Mouse (Mus musculus): ENCODE data around the gene Vstm2l. TPM values are rescaled to one million over a fixed set of nuclear protein-coding genes. Genes with fewer than 3 reads are reported as not detected.

Vstm2l gene
- polyA plus RNA-seq, 1 experiment from 2014 or later, result 8.9 TPM

GRCm38 (mm10) chr2:157913204-157913636 lies 1.2 kb upstream of the Vstm2l start:
- H3K4me1 ChIP-seq, result 0 out of 2 replicates have a peak, but pooled peaks cover 17% of the 10 kb centered on the region
- H3K27ac ChIP-seq (replicated peaks), result no peak overlapping the region
- peaks cover 61% of the 10 kb centered on the region for H3K27me3 ChIP-seq
- H3K4me2 ChIP-seq (replicated peaks), result peak overlapping the region; percentile 64
- WGBS, result 1% methylated on average over 16 of the region's 16 CpGs
- H3K9ac ChIP-seq (replicated peaks), result no peak overlapping the region
- H3K9me3 ChIP-seq, result no peaks in the 10 kb centered on the region
- peak overlapping the region; percentile 52; the same call in 1 of the 2 replicates for H3K4me3 ChIP-seq
- H3K36me3 ChIP-seq, result no peaks in the 10 kb centered on the region
- ATAC-seq (ENCODE audit: low FRiP score, low read depth), result no peak

GRCm38 (mm10) chr2:157913705-157914104 lies 748 bp upstream of the Vstm2l start:
- H3K4me3 ChIP-seq, result peak overlapping the region; percentile 52
- ATAC-seq (ENCODE audit: low FRiP score, low read depth), result no peak
- peaks cover 61% of the 10 kb centered on the region for H3K27me3 ChIP-seq
- peaks cover 20% of the 10 kb centered on the region; the same call in 1 of the 2 replicates for H3K4me1 ChIP-seq
- H3K36me3 ChIP-seq, result no peaks in the 10 kb centered on the region
- WGBS, result 2% methylated on average over 4 of the region's 4 CpGs
- H3K9me3 ChIP-seq, result no peaks in the 10 kb centered on the region
- H3K27ac ChIP-seq (replicated peaks), result no peak overlapping the region
- H3K9ac ChIP-seq (replicated peaks), result no peak overlapping the region
- peak overlapping the region; percentile 64 for H3K4me2 ChIP-seq (replicated peaks)

GRCm38 (mm10) chr2:157914889-157915517 lies 550 bp downstream of the Vstm2l start:
- ATAC-seq (ENCODE audit: low FRiP score, low read depth), result peak; percentile 3; the same call in 1 of the 2 replicates
- Histone ChIP-seq H3K27ac (replicated peaks) (peak overlapping the region; percentile 39), H3K4me1 (peaks cover 24% of the 10 kb centered on the region; the same call in 1 of the 2 replicates), H3K9ac (replicated peaks) (peak overlapping the region; percentile 63), H3K4me2 (replicated peaks) (peak overlapping the region; percentile 64), H3K36me3 (no peaks in the 10 kb centered on the region), H3K4me3 (peak overlapping the region; percentile 52), H3K9me3 (no peaks in the 10 kb centered on the region), H3K27me3 (peaks cover 64% of the 10 kb centered on the region)
- 41% methylated on average over 43 of the region's 43 CpGs for WGBS

- H3K27ac ChIP-seq (replicated peaks), result no peak overlapping the region
- H3K4me1 ChIP-seq, result peaks cover 29% of the 10 kb centered on the region
- WGBS, result 7% methylated on average over 10 of the region's 10 CpGs
- H3K9ac ChIP-seq (replicated peaks), result 0 out of 2 replicates have a peak overlapping the region, but pooled peaks have one; percentile 20
- H3K4me2 ChIP-seq (replicated peaks), result peak overlapping the region; percentile 64; the same call in 1 of the 2 replicates
- H3K9me3 ChIP-seq, result no peaks in the 10 kb centered on the region
- ATAC-seq (ENCODE audit: low FRiP score, low read depth), result no peak
- H3K27me3 ChIP-seq, result peaks cover 66% of the 10 kb centered on the region
- H3K4me3 ChIP-seq, result no peak overlapping the region
- no peaks in the 10 kb centered on the region for H3K36me3 ChIP-seq
Measured at GRCm38 (mm10) chr2:157918529-157918928, 4.1 kb downstream of the Vstm2l start.

- Histone ChIP-seq H3K9me3 (no peaks in the 10 kb centered on the region), H3K4me1 (peaks cover 29% of the 10 kb centered on the region), H3K27me3 (peaks cover 48% of the 10 kb centered on the region), H3K4me2 (replicated peaks) (no peak overlapping the region), H3K9ac (replicated peaks) (no peak overlapping the region), H3K36me3 (no peaks in the 10 kb centered on the region), H3K27ac (replicated peaks) (no peak overlapping the region), H3K4me3 (no peak overlapping the region)
- 75% methylated on average over 7 of the region's 7 CpGs for WGBS
- no peak for ATAC-seq (ENCODE audit: low FRiP score, low read depth)
Measured at GRCm38 (mm10) chr2:157921551-157921950, 7.1 kb downstream of the Vstm2l start.

- Histone ChIP-seq H3K4me2 (replicated peaks) (no peak overlapping the region), H3K9me3 (no peaks in the 10 kb centered on the region), H3K27ac (replicated peaks) (peak overlapping the region; percentile 35), H3K36me3 (no peaks in the 10 kb centered on the region), H3K9ac (replicated peaks) (0 out of 2 replicates have a peak overlapping the region, but pooled peaks have one; percentile 21), H3K27me3 (peaks cover 32% of the 10 kb centered on the region), H3K4me3 (no peak overlapping the region), H3K4me1 (peaks cover 31% of the 10 kb centered on the region)
- WGBS, result 11% methylated on average over 7 of the region's 7 CpGs
- no peak for ATAC-seq (ENCODE audit: low FRiP score, low read depth)
Measured at GRCm38 (mm10) chr2:157923406-157923805, 9.0 kb downstream of the Vstm2l start.

GRCm38 (mm10) chr2:157924504-157924903 lies 10.1 kb downstream of the Vstm2l start:
- Histone ChIP-seq H3K4me1 (peaks cover 28% of the 10 kb centered on the region), H3K4me3 (no peak overlapping the region), H3K27me3 (peaks cover 32% of the 10 kb centered on the region), H3K36me3 (no peaks in the 10 kb centered on the region), H3K27ac (replicated peaks) (no peak overlapping the region), H3K4me2 (replicated peaks) (no peak overlapping the region), H3K9ac (replicated peaks) (no peak overlapping the region), H3K9me3 (no peaks in the 10 kb centered on the region)
- 67% methylated on average over 5 of the region's 5 CpGs for WGBS
- no peak for ATAC-seq (ENCODE audit: low FRiP score, low read depth)

- peaks cover 19% of the 10 kb centered on the region for H3K27me3 ChIP-seq
- no peak overlapping the region for H3K4me2 ChIP-seq (replicated peaks)
- H3K4me3 ChIP-seq, result no peak overlapping the region
- no peaks in the 10 kb centered on the region for H3K36me3 ChIP-seq
- no peaks in the 10 kb centered on the region for H3K9me3 ChIP-seq
- ATAC-seq (ENCODE audit: low FRiP score, low read depth), result no peak
- no peak overlapping the region for H3K27ac ChIP-seq (replicated peaks)
- 58% methylated on average over 7 of the region's 7 CpGs for WGBS
- peaks cover 31% of the 10 kb centered on the region for H3K4me1 ChIP-seq
- H3K9ac ChIP-seq (replicated peaks), result no peak overlapping the region
Measured at GRCm38 (mm10) chr2:157926502-157926901, 12.0 kb downstream of the Vstm2l start.

- ATAC-seq (ENCODE audit: low FRiP score, low read depth), result no peak
- H3K4me2 ChIP-seq (replicated peaks), result no peak overlapping the region
- peaks cover 19% of the 10 kb centered on the region for H3K27me3 ChIP-seq
- H3K9ac ChIP-seq (replicated peaks), result no peak overlapping the region
- H3K4me3 ChIP-seq, result no peak overlapping the region
- no peak overlapping the region for H3K27ac ChIP-seq (replicated peaks)
- 72% methylated on average over 3 of the region's 3 CpGs for WGBS
- peaks cover 31% of the 10 kb centered on the region for H3K4me1 ChIP-seq
- no peaks in the 10 kb centered on the region for H3K9me3 ChIP-seq
- H3K36me3 ChIP-seq, result no peaks in the 10 kb centered on the region
Measured at GRCm38 (mm10) chr2:157926927-157927326, 12.5 kb downstream of the Vstm2l start.

- Histone ChIP-seq H3K27me3 (peaks cover 19% of the 10 kb centered on the region), H3K9ac (replicated peaks) (no peak overlapping the region), H3K4me3 (no peak overlapping the region), H3K4me2 (replicated peaks) (no peak overlapping the region), H3K27ac (replicated peaks) (peak overlapping the region; percentile 27; the same call in 1 of the 2 replicates), H3K4me1 (peaks cover 31% of the 10 kb centered on the region), H3K9me3 (no peaks in the 10 kb centered on the region), H3K36me3 (no peaks in the 10 kb centered on the region)
- ATAC-seq (ENCODE audit: low FRiP score, low read depth), result no peak
- 61% methylated on average over 20 of the region's 20 CpGs for WGBS
Measured at GRCm38 (mm10) chr2:157927397-157927796, 12.9 kb downstream of the Vstm2l start.

GRCm38 (mm10) chr2:157927815-157928214 lies 13.4 kb downstream of the Vstm2l start:
- H3K27me3 ChIP-seq, result peaks cover 16% of the 10 kb centered on the region
- WGBS, result 8% methylated on average over 2 of the region's 2 CpGs
- H3K9ac ChIP-seq (replicated peaks), result no peak overlapping the region
- no peak overlapping the region for H3K4me3 ChIP-seq
- ATAC-seq (ENCODE audit: low FRiP score, low read depth), result no peak
- peaks cover 30% of the 10 kb centered on the region for H3K4me1 ChIP-seq
- H3K9me3 ChIP-seq, result no peaks in the 10 kb centered on the region
- no peak overlapping the region for H3K4me2 ChIP-seq (replicated peaks)
- H3K36me3 ChIP-seq, result no peaks in the 10 kb centered on the region
- H3K27ac ChIP-seq (replicated peaks), result peak overlapping the region; percentile 27; the same call in 1 of the 2 replicates

GRCm38 (mm10) chr2:157932655-157933054 lies 18.2 kb downstream of the Vstm2l start:
- WGBS, result 75% methylated on average over 4 of the region's 4 CpGs
- H3K27ac ChIP-seq (replicated peaks), result no peak overlapping the region

More at GRCm38 (mm10) chr2:157932655-157933054, 18.2 kb downstream of the Vstm2l start:
- Histone ChIP-seq H3K4me3 (no peak overlapping the region), H3K27me3 (no peaks in the 10 kb centered on the region), H3K9ac (replicated peaks) (no peak overlapping the region), H3K4me1 (peaks cover 18% of the 10 kb centered on the region), H3K36me3 (0 out of 2 replicates have a peak, but pooled peaks cover 3% of the 10 kb centered on the region), H3K4me2 (replicated peaks) (no peak overlapping the region), H3K9me3 (no peaks in the 10 kb centered on the region)
- ATAC-seq (ENCODE audit: low FRiP score, low read depth), result no peak
